Mouse (Mus musculus) midbrain, postnatal 0 days (tissue): ENCODE data around the gene Nedd8. TPM values are rescaled to one million over a fixed set of nuclear protein-coding genes. Genes with fewer than 3 reads are reported as not detected.

ENCODE experiments used
- ATAC-seq: fragments of 200-750 bp; cut with Nextera tagmentation; 2 replicates; pipeline ENCODE4 v1.8.0; 2017; ENCODE audit warnings: moderate number of reproducible peaks, mild to moderate bottlenecking, moderate TSS enrichment, moderate library complexity; ENCODE audit not compliant: low FRiP score
- DNase-seq: peaks from one replicate; pipeline ENCODE4 v3.0.0-alpha.2; 2015; ENCODE audit warnings: low spot score
- H3K27ac ChIP-seq: fragments of 300-500 bp; sonication (generic); 2 replicates; pipeline ENCODE4 v1.5.1; 2014; ENCODE audit warnings: low read depth, mild to moderate bottlenecking, low read length, mixed read lengths
- H3K27me3 ChIP-seq: fragments of 300-500 bp; sonication (generic); 2 replicates; pipeline ENCODE4 v1.6.1; 2014; ENCODE audit warnings: low read length, control low read depth, mixed read lengths; ENCODE audit not compliant: insufficient read depth
- H3K36me3 ChIP-seq: fragments of 300-500 bp; sonication (generic); 2 replicates; pipeline ENCODE4 v1.6.1; 2014; ENCODE audit warnings: low read length, control low read depth, mixed read lengths; ENCODE audit not compliant: insufficient read depth
- H3K4me1 ChIP-seq: fragments of 300-500 bp; sonication (generic); 2 replicates; pipeline ENCODE4 v1.6.1; 2014; ENCODE audit warnings: mild to moderate bottlenecking, control low read depth, antibody characterized with exemption, low read length, mixed read lengths; ENCODE audit not compliant: insufficient read depth
- H3K4me2 ChIP-seq: fragments of 300-500 bp; sonication (generic); 2 replicates; pipeline ENCODE4 v1.6.1; 2014; ENCODE audit warnings: low read depth, mild to moderate bottlenecking, low read length, mixed read lengths; ENCODE audit not compliant: poor library complexity, severe bottlenecking
- H3K4me3 ChIP-seq: fragments of 300-500 bp; sonication (generic); 2 replicates; pipeline ENCODE4 v1.5.1; 2014; ENCODE audit warnings: low read depth, mild to moderate bottlenecking, low read length, moderate library complexity
- H3K9ac ChIP-seq: fragments of 300-500 bp; sonication (generic); replicated peaks from 2 replicates; pipeline ENCODE4 v1.6.1; 2014; ENCODE audit warnings: mild to moderate bottlenecking, low read length, moderate library complexity, mixed read lengths; ENCODE audit not compliant: poor library complexity, severe bottlenecking
- H3K9me3 ChIP-seq: fragments of 300-500 bp; sonication (generic); 2 replicates; pipeline ENCODE4 v1.6.1; 2016; ENCODE audit warnings: low read length, control low read depth
- CTCF ChIP-seq: IDR thresholded peaks from 2 replicates; pipeline ENCODE4 v1.5.1; 2016; ENCODE audit warnings: antibody characterized with exemption, mild to moderate bottlenecking
- WGBS: fragments of 180-500 bp; shearing (Covaris S2); extraction: QIAGEN DNeasy Blood & Tissue Kit; methylation state at CpG from one replicate; pipeline ENCODE4 v1.1.7; 2014; 5-methylcytosine and 5-hydroxymethylcytosine counted together
- polyA plus RNA-seq: library from polyadenylated mRNA; unstranded; fragments of >200 nt; fragmentation: Nextera tagmentation; extraction: Ambion mirVana; gene quantifications from 2 replicates; pipeline ENCODE4 v1.2.1, GENCODE M21; 2015
- total RNA-seq: library from RNA; depleted of rRNA; stranded (reverse); fragments of >200 nt; gene quantifications from 2 replicates; pipeline ENCODE4 v1.2.3, GENCODE M21; 2014

The Nedd8 gene
- total and polyA plus RNA-seq, 2 experiments from 2014 or later: 129 to 569 TPM

GRCm38 (mm10) chr14:55659960-55660573 lies 11.9 kb downstream of the Nedd8 start, which contains the start of gene Mdp1:
Mdp1 (minus strand) TSS chr14:55660508.
- no peaks in the 10 kb centered on the region for H3K27me3 ChIP-seq
- peak within 1 kb of the TSS; percentile 67 for H3K4me2 ChIP-seq
- peak within 1 kb of the TSS; percentile 66 for H3K4me3 ChIP-seq
- no peaks in the 10 kb centered on the region for H3K9me3 ChIP-seq
- peak within 1 kb of the TSS; percentile 74 for H3K9ac ChIP-seq
- ATAC-seq: peak; percentile 94
- peak; percentile 95 for DNase-seq
- TF ChIP-seq CTCF: peak; percentile 72
- under 1% methylated on average over 39 of the region's 39 CpGs for WGBS
- peak within 1 kb of the TSS; percentile 80 for H3K27ac ChIP-seq
- no peaks in the 10 kb centered on the region for H3K4me1 ChIP-seq
- peaks cover 17% of the 10 kb centered on the region; the same call in 1 of the 2 replicates for H3K36me3 ChIP-seq

GRCm38 (mm10) chr14:55658011-55658410 lies 13.9 kb downstream of the Nedd8 start:
- WGBS: 94% methylated on average over 5 of the region's 5 CpGs
- DNase-seq: no peak
- H3K4me1 ChIP-seq: no peaks in the 10 kb centered on the region
- no peak for TF ChIP-seq CTCF
- no peak overlapping the region for H3K4me3 ChIP-seq
- H3K4me2 ChIP-seq: no peak overlapping the region
- no peak overlapping the region for H3K9ac ChIP-seq
- no peak overlapping the region for H3K27ac ChIP-seq
- H3K36me3 ChIP-seq: peaks cover 14% of the 10 kb centered on the region; the same call in 1 of the 2 replicates
- no peak for ATAC-seq
- H3K9me3 ChIP-seq: no peaks in the 10 kb centered on the region
- no peaks in the 10 kb centered on the region for H3K27me3 ChIP-seq

DNA sequence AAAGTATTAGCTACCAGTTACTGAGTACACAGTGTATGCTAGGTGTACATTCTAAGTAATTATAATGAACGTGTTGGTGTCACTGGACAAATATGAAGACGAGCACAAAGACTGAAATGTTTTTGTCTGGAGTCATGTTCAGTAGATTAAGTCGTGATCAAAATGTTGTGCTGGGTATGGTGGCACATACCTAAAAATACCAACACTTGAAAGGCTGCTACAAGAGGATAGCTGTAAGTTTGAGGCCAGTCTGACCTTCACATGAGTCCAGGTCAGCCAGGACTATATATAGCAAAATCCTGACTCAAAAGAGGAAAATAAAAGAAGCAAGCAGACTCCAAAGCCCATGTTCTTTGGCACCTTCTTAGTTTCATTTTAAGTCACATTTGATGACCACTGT lies 15.0 kb downstream of the Nedd8 start:
- Histone ChIP-seq H3K9me3 (no peaks in the 10 kb centered on the region), H3K36me3 (0 out of 2 replicates have a peak, but pooled peaks cover 10% of the 10 kb centered on the region), H3K9ac (no peak overlapping the region), H3K4me1 (no peaks in the 10 kb centered on the region), H3K4me3 (no peak overlapping the region), H3K27ac (no peak overlapping the region), H3K27me3 (no peaks in the 10 kb centered on the region), H3K4me2 (no peak overlapping the region)
- ATAC-seq (no peak), DNase-seq (no peak)
- TF ChIP-seq CTCF: no peak
- WGBS: 90% methylated on average over 3 of the region's 3 CpGs

DNA sequence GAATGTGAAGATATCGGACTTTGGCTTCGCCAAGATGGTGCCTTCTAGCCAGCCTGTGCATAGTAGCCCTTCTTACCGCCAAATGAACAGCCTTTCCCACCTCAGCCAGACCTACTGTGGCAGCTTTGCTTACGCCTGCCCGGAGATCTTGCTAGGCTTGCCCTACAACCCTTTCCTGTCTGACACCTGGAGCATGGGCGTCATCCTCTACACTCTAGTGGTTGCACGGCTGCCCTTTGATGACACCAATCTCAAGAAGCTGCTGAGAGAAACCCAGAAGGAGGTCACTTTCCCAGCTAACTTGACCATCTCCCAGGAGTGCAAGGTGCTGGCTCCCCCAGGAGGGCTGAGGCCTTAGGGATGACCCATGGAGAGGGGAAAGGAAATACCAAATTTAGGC lies 20.4 kb downstream of the Nedd8 start:
- WGBS: 89% methylated on average over 7 of the region's 7 CpGs
- DNase-seq: no peak
- Histone ChIP-seq H3K9ac (no peak overlapping the region), H3K27ac (no peak overlapping the region), H3K36me3 (no peaks in the 10 kb centered on the region), H3K27me3 (no peaks in the 10 kb centered on the region), H3K4me2 (no peak overlapping the region), H3K4me3 (no peak overlapping the region), H3K9me3 (no peaks in the 10 kb centered on the region), H3K4me1 (no peaks in the 10 kb centered on the region)
- ATAC-seq: no peak
- no peak for TF ChIP-seq CTCF

- Histone ChIP-seq H3K9ac (no peak within 1 kb of the TSS), H3K4me1 (0 out of 2 replicates have a peak, but pooled peaks cover 2% of the 10 kb centered on the region), H3K36me3 (no peaks in the 10 kb centered on the region), H3K27ac (no peak within 1 kb of the TSS), H3K27me3 (no peaks in the 10 kb centered on the region), H3K4me2 (no peak within 1 kb of the TSS), H3K9me3 (no peaks in the 10 kb centered on the region), H3K4me3 (no peak within 1 kb of the TSS)
- ATAC-seq: no peak
- no peak for TF ChIP-seq CTCF
- WGBS: 99% methylated on average over 2 of the region's 2 CpGs
- DNase-seq: no peak
These were observed 22.0 kb downstream of the Nedd8 start, which contains the start of gene Tssk4 for GRCm38 (mm10) chr14:55649884-55650283. Tssk4 (plus strand) TSS chr14:55650184.

GRCm38 (mm10) chr14:55644261-55644888 lies 27.5 kb downstream of the Nedd8 start:
- H3K36me3 ChIP-seq: peaks cover 15% of the 10 kb centered on the region

More at GRCm38 (mm10) chr14:55644261-55644888, 27.5 kb downstream of the Nedd8 start:
- peak overlapping the region; percentile 77 for H3K4me2 ChIP-seq
- H3K27me3 ChIP-seq: no peaks in the 10 kb centered on the region
- H3K27ac ChIP-seq: no peak overlapping the region
- H3K9me3 ChIP-seq: no peaks in the 10 kb centered on the region
- ATAC-seq (no peak), DNase-seq (no peak)
- 0 out of 2 replicates have a peak, but pooled peaks cover 6% of the 10 kb centered on the region for H3K4me1 ChIP-seq
- TF ChIP-seq CTCF: no peak
- H3K9ac ChIP-seq: peak overlapping the region; percentile 94; the same call in 1 of the 2 replicates
- peak overlapping the region; percentile 97 for H3K4me3 ChIP-seq
- WGBS: 30% methylated on average over 17 of the region's 17 CpGs
